Mouse (Mus musculus): ENCODE measurements around the gene D10Wsu102e. TPM values are rescaled to one million over a fixed set of nuclear protein-coding genes. Genes with fewer than 3 reads are reported as not detected.
A peak's percentile ranks its signal among the peaks of the same experiment; 100 is the strongest.
"Not testable (repeated sequence)": the region's sequence is repeated elsewhere in the genome, so short reads cannot be mapped to it uniquely, and the experiment has no call there.

D10Wsu102e gene
- polyA plus RNA-seq, 1 experiment, result 0.01 TPM

DNA sequence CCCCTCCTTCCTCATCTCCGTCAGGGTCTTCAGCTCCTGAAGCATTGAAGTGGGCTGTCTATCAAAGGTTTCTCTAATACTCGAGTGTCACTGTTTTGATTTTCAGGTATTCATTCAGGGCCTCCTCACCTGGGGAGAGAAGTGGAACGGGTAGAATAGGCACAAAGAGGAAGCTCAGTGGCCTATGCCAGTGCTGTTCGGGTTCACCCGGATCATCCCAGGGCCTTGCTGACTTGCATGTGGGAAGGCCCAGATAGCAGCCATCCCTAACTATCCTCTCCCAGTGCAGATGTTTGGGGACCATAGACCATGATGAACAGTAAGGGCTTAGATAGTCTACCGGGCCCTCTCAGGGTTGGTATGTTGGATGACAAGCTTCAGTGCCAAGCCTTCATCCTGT is 130.5 kb downstream of the D10Wsu102e start:
- no peak overlapping the region for H3K4me3 ChIP-seq (replicated peaks)
- no peak for TF ChIP-seq GATA1 (IDR thresholded peaks at IDR 0.05; ENCODE audit: low read length)
- TF ChIP-seq TAL1 (IDR thresholded peaks at IDR 0.05; ENCODE audit: low read length), result no peak

DNA sequence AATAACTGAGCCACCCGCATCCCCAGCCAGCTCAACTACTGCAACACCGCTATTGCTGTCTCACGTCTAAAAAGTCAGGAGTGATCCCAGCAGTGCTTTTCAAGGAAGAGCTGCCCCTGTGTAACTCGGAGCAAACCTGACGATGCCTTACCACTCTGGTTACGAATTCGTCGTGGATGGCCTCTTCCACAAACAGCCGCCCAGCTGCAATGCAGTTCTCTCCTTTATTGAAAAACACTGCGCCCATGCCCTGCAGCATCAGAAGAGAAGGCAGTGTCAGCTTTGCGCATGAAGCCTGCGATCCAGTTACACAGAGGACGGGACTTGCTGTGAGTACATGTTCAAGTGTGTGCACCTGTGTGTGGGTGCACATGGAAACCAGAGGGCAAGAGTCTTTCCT is 137.3 kb downstream of the D10Wsu102e start:
- Histone ChIP-seq H3K4me1 (ENCODE audit: control insufficient read depth) (no peaks in the 10 kb centered on the region), H3K4me3 (replicated peaks) (no peak overlapping the region), H3K36me3 (ENCODE audit: control insufficient read depth) (no peaks in the 10 kb centered on the region), H3K9me3 (ENCODE audit: control insufficient read depth, low read length) (no peaks in the 10 kb centered on the region), H3K27me3 (ENCODE audit: control insufficient read depth) (no peaks in the 10 kb centered on the region)
- TF ChIP-seq TAL1 (IDR thresholded peaks at IDR 0.05; ENCODE audit: low read length) (no peak), GATA1 (IDR thresholded peaks at IDR 0.05; ENCODE audit: low read length) (no peak)

More for the DNA sequence above, 130.5 kb downstream of the D10Wsu102e start:
- H3K4me1 ChIP-seq (ENCODE audit: control insufficient read depth), result no peaks in the 10 kb centered on the region
- no peaks in the 10 kb centered on the region; the same call in 1 of the 2 replicates for H3K9me3 ChIP-seq (ENCODE audit: control insufficient read depth, low read length)
- H3K27me3 ChIP-seq (ENCODE audit: control insufficient read depth), result no peaks in the 10 kb centered on the region
- H3K36me3 ChIP-seq (ENCODE audit: control insufficient read depth), result no peaks in the 10 kb centered on the region

DNA sequence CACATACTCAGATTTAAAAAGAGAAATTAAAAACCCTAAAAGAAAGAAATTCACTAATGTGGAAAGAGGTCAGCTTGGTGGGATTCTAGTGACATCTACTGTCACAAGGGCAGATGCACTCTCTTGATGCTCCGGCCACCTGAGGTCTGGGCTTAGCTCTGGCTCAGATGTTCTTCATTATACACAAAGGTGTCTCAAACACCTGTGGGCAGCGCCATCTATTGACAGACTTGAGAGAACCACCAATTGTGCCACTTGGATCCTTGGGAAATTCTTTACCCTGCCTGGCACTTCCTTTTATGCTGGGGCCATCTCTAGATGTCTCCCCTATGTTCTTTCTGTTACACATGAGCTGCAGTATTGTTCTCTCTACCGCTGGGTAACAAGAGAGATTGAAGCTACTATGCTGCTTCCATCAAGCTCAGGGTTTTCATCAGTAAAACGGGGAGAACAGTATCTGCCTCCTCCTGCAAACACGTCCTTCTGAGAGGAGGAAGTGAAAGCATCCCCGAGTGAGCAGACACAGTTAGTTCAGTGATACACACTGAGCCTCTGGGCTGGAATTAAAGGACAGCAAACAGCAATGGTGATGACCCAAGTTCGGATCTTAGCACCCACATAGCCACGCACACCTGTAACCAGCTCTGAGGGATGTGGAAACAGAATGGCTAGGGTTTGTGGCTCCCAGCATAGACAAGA is 149.1 kb downstream of the D10Wsu102e start:
- H3K27me3 ChIP-seq (ENCODE audit: control insufficient read depth), result no peaks in the 10 kb centered on the region
- no peaks in the 10 kb centered on the region for H3K36me3 ChIP-seq (ENCODE audit: control insufficient read depth)
- no peaks in the 10 kb centered on the region for H3K9me3 ChIP-seq (ENCODE audit: control insufficient read depth, low read length)
- TF ChIP-seq TAL1 (IDR thresholded peaks at IDR 0.05; ENCODE audit: low read length), result no peak
- TF ChIP-seq GATA1 (IDR thresholded peaks at IDR 0.05; ENCODE audit: low read length), result no peak
- no peaks in the 10 kb centered on the region for H3K4me1 ChIP-seq (ENCODE audit: control insufficient read depth)
- H3K4me3 ChIP-seq (replicated peaks), result no peak overlapping the region

DNA sequence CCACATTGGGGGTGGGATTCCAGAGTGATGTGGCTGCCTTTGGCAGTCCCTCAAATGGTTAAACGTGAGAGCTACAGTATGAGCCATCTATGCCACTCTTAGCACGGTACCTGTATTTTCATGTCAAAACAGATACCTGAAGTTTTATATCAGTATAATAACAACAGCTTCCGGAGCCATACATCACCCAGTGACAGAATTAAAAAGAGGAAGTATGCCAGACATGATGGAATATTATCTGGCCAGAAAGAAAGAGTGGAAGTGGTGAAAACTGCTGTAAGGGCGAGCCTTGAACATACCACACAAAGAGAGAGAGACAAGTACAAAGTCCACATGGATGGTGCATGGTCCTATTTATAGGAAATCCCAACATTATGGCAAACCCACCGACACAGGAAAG is 151.3 kb downstream of the D10Wsu102e start:
- no peaks in the 10 kb centered on the region for H3K4me1 ChIP-seq (ENCODE audit: control insufficient read depth)
- TF ChIP-seq TAL1 (IDR thresholded peaks at IDR 0.05; ENCODE audit: low read length), result no peak
- no peak for TF ChIP-seq GATA1 (IDR thresholded peaks at IDR 0.05; ENCODE audit: low read length)

DNA sequence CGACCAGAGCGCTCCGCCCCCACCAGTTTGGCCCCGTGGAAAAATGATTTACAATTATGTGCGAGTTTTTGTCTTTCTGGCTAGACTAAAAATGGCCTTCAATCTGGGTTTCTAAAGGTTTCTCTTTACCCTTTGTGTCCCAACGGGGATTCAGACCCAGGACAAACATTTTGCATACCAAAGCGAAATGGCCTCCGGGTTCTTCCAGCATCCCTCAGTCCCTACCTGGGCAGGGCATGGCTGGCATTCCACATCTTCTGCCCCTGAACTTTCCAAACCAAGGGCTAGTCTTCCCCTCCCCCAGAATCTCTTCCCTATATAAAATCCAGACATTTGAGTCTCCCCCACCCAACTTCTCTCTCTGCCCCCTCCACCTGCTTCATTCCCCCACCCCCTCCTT is 153.7 kb downstream of the D10Wsu102e start:
- Histone ChIP-seq H3K9me3 (ENCODE audit: control insufficient read depth, low read length) (no peaks in the 10 kb centered on the region), H3K27me3 (ENCODE audit: control insufficient read depth) (no peaks in the 10 kb centered on the region), H3K36me3 (ENCODE audit: control insufficient read depth) (no peaks in the 10 kb centered on the region), H3K4me3 (replicated peaks) (no peak overlapping the region), H3K4me1 (ENCODE audit: control insufficient read depth) (no peaks in the 10 kb centered on the region)
- no peak for TF ChIP-seq GATA1 (IDR thresholded peaks at IDR 0.05; ENCODE audit: low read length)
- TF ChIP-seq TAL1 (IDR thresholded peaks at IDR 0.05; ENCODE audit: low read length), result no peak

More for the DNA sequence above, 151.3 kb downstream of the D10Wsu102e start:
- no peaks in the 10 kb centered on the region for H3K9me3 ChIP-seq (ENCODE audit: control insufficient read depth, low read length)
- no peak overlapping the region for H3K4me3 ChIP-seq (replicated peaks)
- no peaks in the 10 kb centered on the region for H3K27me3 ChIP-seq (ENCODE audit: control insufficient read depth)
- no peaks in the 10 kb centered on the region for H3K36me3 ChIP-seq (ENCODE audit: control insufficient read depth)

DNA sequence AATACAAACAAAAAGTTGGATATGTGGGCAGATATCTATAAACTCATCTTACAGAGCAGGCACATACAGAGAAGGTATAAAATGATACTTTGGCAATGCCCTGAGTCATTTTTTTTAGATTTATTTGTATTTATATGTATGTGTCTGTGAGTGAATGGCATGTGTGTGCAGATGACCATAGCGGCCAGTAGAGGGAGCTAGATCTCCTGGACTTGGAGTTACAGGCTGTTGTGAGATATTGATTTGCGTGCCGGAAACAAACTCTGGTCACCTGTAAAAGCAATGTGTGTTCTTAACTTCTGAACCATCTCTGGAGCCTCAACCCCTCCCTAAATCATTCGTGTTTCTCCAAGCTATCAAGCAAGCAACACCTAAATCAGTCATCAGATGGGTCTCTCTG is 161.0 kb downstream of the D10Wsu102e start:
- Histone ChIP-seq H3K27me3 (ENCODE audit: control insufficient read depth) (no peaks in the 10 kb centered on the region), H3K36me3 (ENCODE audit: control insufficient read depth) (no peaks in the 10 kb centered on the region), H3K9me3 (ENCODE audit: control insufficient read depth, low read length) (no peaks in the 10 kb centered on the region), H3K4me3 (replicated peaks) (no peak overlapping the region), H3K4me1 (ENCODE audit: control insufficient read depth) (no peaks in the 10 kb centered on the region)
- TF ChIP-seq GATA1 (IDR thresholded peaks at IDR 0.05; ENCODE audit: low read length) (no peak), TAL1 (IDR thresholded peaks at IDR 0.05; ENCODE audit: low read length) (no peak)

DNA sequence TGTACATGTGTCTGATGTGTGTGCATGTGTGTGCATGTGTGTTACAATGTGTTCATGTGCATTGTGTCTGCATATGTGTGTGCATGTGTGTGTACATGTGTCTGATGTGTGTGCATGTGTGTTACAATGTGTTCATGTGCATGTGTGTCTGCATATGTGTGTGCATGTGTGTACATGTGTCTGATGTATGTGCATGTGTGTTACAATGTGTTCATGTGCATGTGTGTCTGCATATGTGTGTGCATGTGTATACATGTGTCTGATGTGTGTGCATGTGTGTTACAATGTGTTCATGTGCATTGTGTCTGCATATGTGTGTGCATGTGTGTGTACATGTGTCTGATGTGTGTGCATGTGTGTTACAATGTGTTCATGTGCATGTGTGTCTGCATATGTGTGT is 164.2 kb downstream of the D10Wsu102e start:
- H3K9me3 ChIP-seq (ENCODE audit: control insufficient read depth, low read length); H3K4me3 ChIP-seq (replicated peaks); H3K4me1 ChIP-seq (ENCODE audit: control insufficient read depth); H3K27me3 ChIP-seq (ENCODE audit: control insufficient read depth); H3K36me3 ChIP-seq (ENCODE audit: control insufficient read depth): not testable (repeated sequence)

DNA sequence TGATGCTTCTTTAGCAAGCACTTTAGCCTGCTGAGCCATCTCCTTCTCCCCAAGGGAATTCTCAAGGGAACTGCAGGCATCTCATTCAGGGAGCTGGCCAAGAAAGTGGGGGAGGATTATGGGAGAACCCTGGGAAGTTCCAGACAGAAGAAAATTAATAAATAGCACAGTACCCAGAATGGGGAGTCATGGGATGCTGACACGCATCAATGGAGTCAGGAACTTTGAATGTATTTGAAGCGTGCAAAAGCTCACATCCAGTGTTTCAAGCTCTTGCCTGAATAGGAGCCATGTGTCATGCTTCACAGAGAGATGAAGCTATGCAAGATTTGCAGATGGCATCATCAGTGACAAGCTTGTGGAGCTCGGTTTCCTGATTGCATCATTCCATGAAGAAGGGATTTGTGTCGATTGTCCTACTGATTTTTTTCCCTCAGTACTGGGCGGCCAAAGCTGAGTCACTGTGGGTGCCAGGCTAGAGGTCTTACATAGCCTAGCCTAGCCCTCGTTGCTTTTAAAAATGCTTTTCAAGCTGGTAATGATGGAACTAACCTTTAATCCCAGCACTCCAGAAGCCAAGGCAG is 170.5 kb downstream of the D10Wsu102e start:
- H3K27me3 ChIP-seq (ENCODE audit: control insufficient read depth), result peaks cover 36% of the 10 kb centered on the region

DNA sequence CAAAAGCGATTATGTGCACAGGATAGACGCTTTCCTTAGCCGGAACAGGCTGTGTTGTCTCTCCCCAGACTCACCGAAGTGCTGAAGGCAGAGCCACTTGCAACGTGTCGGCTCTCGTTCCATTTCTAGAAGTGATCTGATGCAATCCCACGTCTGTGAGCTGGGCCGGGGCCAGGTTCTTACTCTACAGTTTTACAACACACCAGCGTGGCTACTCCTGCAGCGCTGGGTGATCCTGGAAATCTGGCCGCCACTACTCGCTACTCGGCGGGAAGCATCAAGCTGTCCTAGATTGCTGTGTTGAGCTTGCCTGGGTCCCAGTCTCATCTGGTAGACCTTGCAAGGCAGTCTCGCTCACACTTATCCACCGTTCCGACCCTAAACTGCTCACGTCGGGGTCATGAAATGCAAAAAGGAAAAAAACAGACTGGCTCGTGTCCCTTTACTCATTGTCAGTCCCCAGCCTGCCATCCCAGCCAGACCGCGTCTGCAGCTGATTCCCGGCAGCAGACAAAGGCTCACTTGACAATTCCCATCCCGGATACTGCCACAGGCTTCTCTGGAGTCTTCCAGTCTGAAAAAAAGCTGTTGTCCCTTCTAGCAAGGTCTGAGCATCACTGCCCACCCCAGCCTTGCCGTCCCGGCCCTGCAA is 173.4 kb downstream of the D10Wsu102e start:
- H3K9me3 ChIP-seq (ENCODE audit: control insufficient read depth, low read length), result no peaks in the 10 kb centered on the region; the same call in 1 of the 2 replicates
- H3K36me3 ChIP-seq (ENCODE audit: control insufficient read depth), result no peaks in the 10 kb centered on the region
- H3K4me3 ChIP-seq (replicated peaks), result peak overlapping the region; percentile 32
- peaks cover 43% of the 10 kb centered on the region for H3K27me3 ChIP-seq (ENCODE audit: control insufficient read depth)
- peaks cover 6% of the 10 kb centered on the region; the same call in 1 of the 2 replicates for H3K4me1 ChIP-seq (ENCODE audit: control insufficient read depth)
- TF ChIP-seq GATA1 (IDR thresholded peaks at IDR 0.05; ENCODE audit: low read length) (no peak), TAL1 (IDR thresholded peaks at IDR 0.05; ENCODE audit: low read length) (no peak)

More for the DNA sequence above, 170.5 kb downstream of the D10Wsu102e start:
- Histone ChIP-seq H3K4me1 (ENCODE audit: control insufficient read depth) (peaks cover 6% of the 10 kb centered on the region; the same call in 1 of the 2 replicates), H3K36me3 (ENCODE audit: control insufficient read depth) (no peaks in the 10 kb centered on the region), H3K4me3 (replicated peaks) (no peak overlapping the region), H3K9me3 (ENCODE audit: control insufficient read depth, low read length) (no peaks in the 10 kb centered on the region; the same call in 1 of the 2 replicates)
- TF ChIP-seq GATA1 (IDR thresholded peaks at IDR 0.05; ENCODE audit: low read length), result no peak
- TF ChIP-seq TAL1 (IDR thresholded peaks at IDR 0.05; ENCODE audit: low read length), result no peak
